Mouse (Mus musculus): ENCODE data around the gene Aqp5. TPM values are rescaled to one million over a fixed set of nuclear protein-coding genes. Genes with fewer than 3 reads are reported as not detected.

Aqp5 gene
- polyA plus RNA-seq (2015; fragmentation: Nextera tagmentation; extraction: Ambion mirVana) = 0.72 and 2.7 TPM in 2 replicates

DNA sequence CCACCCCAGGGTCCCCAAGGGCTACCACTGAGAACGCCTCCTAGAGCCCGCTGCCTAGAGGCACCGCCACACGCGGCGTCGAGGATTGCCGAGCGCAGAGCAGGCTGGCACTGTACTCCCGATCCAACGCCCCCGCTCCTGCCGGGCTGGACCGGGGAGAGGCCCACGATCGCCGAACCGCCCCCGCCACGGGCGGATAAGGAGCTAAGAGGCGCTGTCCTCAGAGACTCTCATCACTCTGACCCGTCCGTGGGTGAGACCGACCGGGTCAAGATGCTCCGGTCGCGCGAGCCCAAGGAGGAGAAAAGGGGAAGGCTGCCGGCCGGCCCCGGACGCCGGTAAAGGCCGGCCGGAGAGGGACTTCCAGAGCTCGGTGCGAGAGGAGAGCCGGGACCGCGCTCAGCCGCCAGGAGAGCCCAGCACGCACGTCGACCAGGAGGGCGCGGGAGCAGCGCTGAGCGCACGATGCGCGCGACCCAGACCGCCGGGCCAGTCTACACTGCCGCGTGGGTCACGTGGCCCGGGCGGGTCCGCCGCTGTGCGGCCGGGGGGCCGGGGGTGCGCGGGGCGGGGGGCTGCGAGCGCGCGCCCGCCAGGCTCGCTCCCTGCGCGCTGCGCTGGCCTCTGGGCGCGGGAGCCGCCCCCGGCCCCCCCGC is at the start of gene Aqp5:
Gene Aqp5, plus strand, starts transcription at position 354 of the 656 bp plus-strand sequence.
- WGBS = 2% methylated on average over 54 of the region's 83 CpGs
- H3K4me1 ChIP-seq (replicated peaks) = peaks cover 10% of the 10 kb centered on the region
- H3K36me3 ChIP-seq = no peaks in the 10 kb centered on the region
- H3K9me3 ChIP-seq (replicated peaks) = no peaks in the 10 kb centered on the region
- H3K4me2 ChIP-seq = peak within 1 kb of the TSS; percentile 71
- peak; percentile 66; the same call in 1 of the 2 replicates for ATAC-seq (replicated peaks; ENCODE audit: insufficient number of reproducible peaks, insufficient read depth, low FRiP score, low read depth)
- no peak within 1 kb of the TSS for H3K9ac ChIP-seq
- peak within 1 kb of the TSS; percentile 39 for H3K4me3 ChIP-seq
- H3K27me3 ChIP-seq = peaks cover 100% of the 10 kb centered on the region
- no peak within 1 kb of the TSS for H3K27ac ChIP-seq

GRCm38 (mm10) chr15:99544047-99544446 is 46.5 kb upstream of the Aqp5 start:
- no peak for ATAC-seq (replicated peaks; ENCODE audit: insufficient number of reproducible peaks, insufficient read depth, low FRiP score, low read depth)
- Histone ChIP-seq H3K36me3 (no peaks in the 10 kb centered on the region), H3K4me3 (no peak overlapping the region), H3K4me1 (replicated peaks) (no peaks in the 10 kb centered on the region), H3K4me2 (no peak overlapping the region), H3K9me3 (replicated peaks) (no peaks in the 10 kb centered on the region), H3K27me3 (peaks cover 69% of the 10 kb centered on the region), H3K27ac (no peak overlapping the region), H3K9ac (no peak overlapping the region)
- WGBS = 43% methylated on average over 7 of the region's 7 CpGs

DNA sequence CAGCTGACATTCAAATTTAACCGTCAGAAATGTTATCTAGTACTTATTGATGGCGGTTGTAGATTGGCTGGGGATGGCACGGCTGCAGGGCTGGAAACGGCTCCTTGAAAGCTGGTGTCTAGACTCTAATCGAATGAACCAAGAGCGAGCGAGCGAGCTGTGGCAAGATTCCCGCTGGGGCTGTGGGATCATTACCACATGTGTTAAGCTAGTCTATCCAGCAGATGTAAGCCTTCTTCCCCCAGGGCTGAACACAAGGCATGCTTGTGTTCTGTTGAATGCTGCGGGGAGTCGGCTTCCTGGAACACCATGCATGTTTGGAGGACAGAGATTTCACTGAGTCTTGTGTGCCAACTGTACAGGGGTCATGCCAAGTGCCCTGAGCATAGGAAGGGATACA is 44.0 kb upstream of the Aqp5 start:
- no peaks in the 10 kb centered on the region for H3K36me3 ChIP-seq
- WGBS = 72% methylated on average over 11 of the region's 11 CpGs
- no peak overlapping the region for H3K4me3 ChIP-seq
- no peaks in the 10 kb centered on the region for H3K9me3 ChIP-seq (replicated peaks)
- no peak overlapping the region for H3K27ac ChIP-seq
- 0 out of 2 replicates have a peak, but pooled peaks have one; percentile 14 for ATAC-seq (replicated peaks; ENCODE audit: insufficient number of reproducible peaks, insufficient read depth, low FRiP score, low read depth)
- H3K9ac ChIP-seq = no peak overlapping the region
- no peak overlapping the region for H3K4me2 ChIP-seq
- H3K27me3 ChIP-seq = peaks cover 60% of the 10 kb centered on the region
- no peaks in the 10 kb centered on the region for H3K4me1 ChIP-seq (replicated peaks)

- no peak overlapping the region for H3K4me2 ChIP-seq
- 68% methylated on average over 6 of the region's 6 CpGs for WGBS
- ATAC-seq (replicated peaks; ENCODE audit: insufficient number of reproducible peaks, insufficient read depth, low FRiP score, low read depth) = no peak
Observed at GRCm38 (mm10) chr15:99547732-99548131, 42.9 kb upstream of the Aqp5 start.

GRCm38 (mm10) chr15:99549901-99550300 is 40.7 kb upstream of the Aqp5 start:
- ATAC-seq (replicated peaks; ENCODE audit: insufficient number of reproducible peaks, insufficient read depth, low FRiP score, low read depth) = no peak
- Histone ChIP-seq H3K9me3 (replicated peaks) (no peaks in the 10 kb centered on the region), H3K36me3 (no peaks in the 10 kb centered on the region), H3K27ac (no peak overlapping the region), H3K27me3 (peaks cover 31% of the 10 kb centered on the region), H3K4me1 (replicated peaks) (no peaks in the 10 kb centered on the region), H3K9ac (no peak overlapping the region), H3K4me3 (no peak overlapping the region), H3K4me2 (no peak overlapping the region)
- WGBS = 61% methylated on average over 2 of the region's 2 CpGs

More at GRCm38 (mm10) chr15:99547732-99548131, 42.9 kb upstream of the Aqp5 start:
- no peaks in the 10 kb centered on the region for H3K9me3 ChIP-seq (replicated peaks)
- no peak overlapping the region for H3K27ac ChIP-seq
- H3K4me3 ChIP-seq = no peak overlapping the region
- H3K36me3 ChIP-seq = no peaks in the 10 kb centered on the region
- H3K27me3 ChIP-seq = peaks cover 52% of the 10 kb centered on the region
- no peak overlapping the region for H3K9ac ChIP-seq
- H3K4me1 ChIP-seq (replicated peaks) = no peaks in the 10 kb centered on the region

DNA sequence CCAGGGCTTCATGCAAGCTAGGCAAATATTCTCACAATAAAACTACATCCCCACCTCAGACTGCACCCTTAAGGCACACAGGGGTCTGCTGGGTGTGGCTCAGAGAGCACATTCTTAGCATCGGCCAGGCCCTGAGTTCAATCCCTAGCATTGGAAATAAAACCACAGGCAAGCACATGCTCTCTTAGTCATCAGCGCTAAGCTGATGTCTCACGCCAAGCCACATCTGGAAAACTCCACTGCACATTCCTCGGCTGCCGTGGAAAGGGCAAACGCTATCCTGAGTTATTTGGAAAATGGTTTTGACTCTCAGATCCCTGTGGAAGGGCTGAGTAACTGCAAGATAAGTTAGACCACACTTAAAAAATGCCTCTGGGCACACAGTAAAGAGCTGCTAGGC is 36.8 kb upstream of the Aqp5 start:
- Histone ChIP-seq H3K9ac (no peak overlapping the region), H3K4me2 (no peak overlapping the region), H3K4me3 (no peak overlapping the region), H3K27ac (no peak overlapping the region), H3K36me3 (no peaks in the 10 kb centered on the region), H3K9me3 (replicated peaks) (no peaks in the 10 kb centered on the region), H3K4me1 (replicated peaks) (no peaks in the 10 kb centered on the region), H3K27me3 (peaks cover 11% of the 10 kb centered on the region)
- WGBS = 40% methylated on average over 6 of the region's 6 CpGs
- no peak for ATAC-seq (replicated peaks; ENCODE audit: insufficient number of reproducible peaks, insufficient read depth, low FRiP score, low read depth)

GRCm38 (mm10) chr15:99558947-99559346 is 31.6 kb upstream of the Aqp5 start:
- 82% methylated on average over 1 of the region's 1 CpGs for WGBS
- Histone ChIP-seq H3K36me3 (no peaks in the 10 kb centered on the region), H3K4me3 (no peak overlapping the region), H3K9me3 (replicated peaks) (no peaks in the 10 kb centered on the region), H3K27ac (no peak overlapping the region), H3K4me1 (replicated peaks) (no peaks in the 10 kb centered on the region), H3K27me3 (peaks cover 25% of the 10 kb centered on the region), H3K4me2 (no peak overlapping the region), H3K9ac (no peak overlapping the region)
- no peak for ATAC-seq (replicated peaks; ENCODE audit: insufficient number of reproducible peaks, insufficient read depth, low FRiP score, low read depth)

DNA sequence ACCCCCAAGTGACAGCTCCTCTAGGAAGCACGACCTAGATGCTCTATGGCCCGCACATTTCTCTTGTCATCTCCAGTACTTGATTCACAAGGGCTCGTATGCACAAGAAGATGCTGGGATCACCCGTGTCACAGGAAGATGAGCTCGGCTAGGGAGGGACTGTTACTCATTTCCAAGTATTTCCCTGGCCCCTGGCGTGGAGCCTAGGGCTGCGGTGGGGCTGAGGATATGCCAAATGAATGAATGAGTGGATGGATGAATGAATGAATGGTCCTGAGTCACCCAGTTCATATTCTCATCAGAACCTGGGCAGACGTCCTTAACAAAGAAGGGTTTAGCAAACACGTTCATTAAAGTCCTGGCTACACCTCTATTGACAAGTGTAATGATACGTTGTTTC is 30.3 kb upstream of the Aqp5 start:
- Histone ChIP-seq H3K27ac (no peak overlapping the region), H3K9me3 (replicated peaks) (no peaks in the 10 kb centered on the region), H3K27me3 (peaks cover 32% of the 10 kb centered on the region), H3K4me3 (no peak overlapping the region), H3K4me2 (no peak overlapping the region), H3K4me1 (replicated peaks) (no peaks in the 10 kb centered on the region), H3K36me3 (no peaks in the 10 kb centered on the region), H3K9ac (no peak overlapping the region)
- 74% methylated on average over 10 of the region's 10 CpGs for WGBS
- ATAC-seq (replicated peaks; ENCODE audit: insufficient number of reproducible peaks, insufficient read depth, low FRiP score, low read depth) = no peak

GRCm38 (mm10) chr15:99567371-99567770 is 23.2 kb upstream of the Aqp5 start:
- 71% methylated on average over 4 of the region's 4 CpGs for WGBS
- H3K9me3 ChIP-seq (replicated peaks) = no peaks in the 10 kb centered on the region
- peaks cover 21% of the 10 kb centered on the region for H3K27me3 ChIP-seq
- H3K9ac ChIP-seq = no peak overlapping the region
- no peaks in the 10 kb centered on the region for H3K4me1 ChIP-seq (replicated peaks)
- H3K27ac ChIP-seq = no peak overlapping the region
- H3K36me3 ChIP-seq = no peaks in the 10 kb centered on the region
- H3K4me3 ChIP-seq = no peak overlapping the region
- H3K4me2 ChIP-seq = no peak overlapping the region
- no peak for ATAC-seq (replicated peaks; ENCODE audit: insufficient number of reproducible peaks, insufficient read depth, low FRiP score, low read depth)

- Histone ChIP-seq H3K9ac (no peak overlapping the region), H3K4me2 (no peak overlapping the region), H3K27me3 (peaks cover 25% of the 10 kb centered on the region), H3K4me1 (replicated peaks) (no peaks in the 10 kb centered on the region), H3K4me3 (no peak overlapping the region), H3K9me3 (replicated peaks) (no peaks in the 10 kb centered on the region), H3K27ac (no peak overlapping the region), H3K36me3 (no peaks in the 10 kb centered on the region)
- 72% methylated on average over 6 of the region's 6 CpGs for WGBS
- ATAC-seq (replicated peaks; ENCODE audit: insufficient number of reproducible peaks, insufficient read depth, low FRiP score, low read depth) = no peak
Observed at GRCm38 (mm10) chr15:99568682-99569081, 21.9 kb upstream of the Aqp5 start.

DNA sequence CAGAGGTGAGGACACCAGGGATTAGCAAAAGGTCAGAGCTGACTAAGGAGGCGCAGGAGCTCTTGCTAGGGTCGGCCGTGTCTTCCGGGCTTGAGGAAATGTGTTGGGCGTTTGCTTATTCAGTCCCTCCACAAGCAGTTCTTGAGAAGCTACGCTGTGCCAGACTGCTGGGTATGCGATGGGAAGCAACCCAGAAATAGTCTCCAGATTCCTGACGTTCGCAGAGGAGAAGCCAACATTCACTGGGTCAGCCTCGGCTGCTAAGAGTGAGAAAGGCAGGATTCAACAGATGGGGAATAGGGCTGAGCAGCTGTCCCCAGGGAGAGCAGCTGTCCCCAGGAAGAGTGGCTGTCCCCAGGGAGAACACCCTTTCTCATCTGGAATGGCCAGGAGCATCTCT is 21.5 kb upstream of the Aqp5 start:
- 59% methylated on average over 10 of the region's 10 CpGs for WGBS
- peaks cover 23% of the 10 kb centered on the region for H3K27me3 ChIP-seq
- no peak overlapping the region for H3K27ac ChIP-seq
- H3K4me1 ChIP-seq (replicated peaks) = no peaks in the 10 kb centered on the region
- H3K4me2 ChIP-seq = no peak overlapping the region
- no peak for ATAC-seq (replicated peaks; ENCODE audit: insufficient number of reproducible peaks, insufficient read depth, low FRiP score, low read depth)
- H3K4me3 ChIP-seq = no peak overlapping the region
- no peaks in the 10 kb centered on the region for H3K9me3 ChIP-seq (replicated peaks)
- no peak overlapping the region for H3K9ac ChIP-seq
- H3K36me3 ChIP-seq = no peaks in the 10 kb centered on the region

DNA sequence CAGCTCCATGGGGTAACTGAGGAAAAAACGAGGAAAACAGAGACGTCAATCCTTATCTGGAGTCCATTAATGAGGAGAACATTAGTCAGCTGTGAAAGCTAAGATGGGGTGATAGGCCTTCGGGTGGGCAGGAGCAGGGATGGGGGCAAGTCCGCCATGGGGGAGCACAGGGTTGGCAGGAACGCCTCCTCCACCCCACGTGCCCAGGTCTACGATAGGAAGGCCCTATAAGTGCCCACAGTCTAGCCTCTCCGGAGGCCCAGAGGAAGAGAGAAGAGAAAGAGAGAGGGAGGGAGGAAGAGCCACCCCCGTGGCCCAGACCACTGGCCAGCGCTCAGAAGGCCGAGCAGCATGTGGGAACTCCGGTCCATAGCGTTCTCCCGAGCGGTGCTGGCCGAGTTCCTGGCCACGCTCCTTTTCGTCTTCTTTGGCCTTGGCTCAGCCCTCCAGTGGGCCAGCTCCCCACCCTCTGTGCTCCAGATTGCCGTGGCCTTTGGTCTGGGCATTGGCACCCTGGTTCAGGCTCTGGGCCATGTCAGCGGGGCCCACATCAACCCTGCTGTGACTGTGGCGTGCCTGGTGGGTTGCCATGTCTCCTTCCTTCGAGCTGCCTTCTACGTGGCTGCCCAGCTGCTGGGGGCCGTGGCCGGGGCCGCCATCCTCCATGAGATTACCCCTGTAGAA is 11.6 kb upstream of the Aqp5 start, which contains the start of gene Aqp2:
Gene Aqp2, plus strand, starts transcription at position 254 of the 684 bp plus-strand sequence.
- Histone ChIP-seq H3K36me3 (no peaks in the 10 kb centered on the region), H3K4me1 (replicated peaks) (peaks cover 8% of the 10 kb centered on the region), H3K9ac (no peak within 1 kb of the TSS), H3K27ac (no peak within 1 kb of the TSS), H3K9me3 (replicated peaks) (no peaks in the 10 kb centered on the region), H3K4me2 (no peak within 1 kb of the TSS), H3K27me3 (peaks cover 90% of the 10 kb centered on the region), H3K4me3 (no peak within 1 kb of the TSS)
- whole genome bisulfite sequencing = 75% methylated on average over 25 of the region's 26 CpGs
- ATAC-seq (replicated peaks; ENCODE audit: insufficient number of reproducible peaks, insufficient read depth, low FRiP score, low read depth) = no peak
